Mouse (Mus musculus) myocyte (in vitro differentiated cells): Measurements from ENCODE around the gene Dnase1l3.

ENCODE experiments used
- CEBPB ChIP-seq: IDR thresholded peaks from 2 replicates; pipeline ENCODE4 v1.6.1; 2011; ENCODE audit warnings: mild to moderate bottlenecking, moderate library complexity; ENCODE audit not compliant: poor library complexity, insufficient read depth, severe bottlenecking
- E2F4 ChIP-seq: IDR thresholded peaks from one replicate; pipeline ENCODE4 v1.6.1; 2011; ENCODE audit warnings: mild to moderate bottlenecking, control low read depth, moderate library complexity; ENCODE audit not compliant: insufficient read depth
- MAX ChIP-seq: IDR thresholded peaks from one replicate; pipeline ENCODE4 v1.6.1; 2011; ENCODE audit warnings: low read depth, mild to moderate bottlenecking, control low read depth
- MYOD1 ChIP-seq, 3 experiments: IDR thresholded peaks; one replicate each; pipeline ENCODE4 v1.6.1; 2011; ENCODE audit warnings: control low read depth in 2 of 3, low read depth in 2 of 3, mild to moderate bottlenecking in 2 of 3, moderate library complexity in 1 of 3; ENCODE audit not compliant: insufficient read length in 2 of 3, control insufficient read depth in 1 of 3
- MYOG ChIP-seq, 3 experiments: IDR thresholded peaks; one replicate each; pipeline ENCODE4 v1.6.1; 2011; ENCODE audit warnings: control low read depth in 2 of 3, low read depth in 2 of 3, mild to moderate bottlenecking in 2 of 3; ENCODE audit not compliant: insufficient read length in 2 of 3, control insufficient read depth in 1 of 3, insufficient read depth in 1 of 3
- POLR2A ChIP-seq: IDR thresholded peaks from one replicate; pipeline ENCODE4 v1.6.1; 2011; ENCODE audit warnings: low read depth, mild to moderate bottlenecking, control low read depth, moderate library complexity; ENCODE audit not compliant: insufficient read length
- POLR2AphosphoS2 ChIP-seq: IDR thresholded peaks from one replicate; pipeline ENCODE4 v1.6.1; 2011; ENCODE audit warnings: low read depth, control low read depth; ENCODE audit not compliant: insufficient read length
- REST ChIP-seq: IDR thresholded peaks from one replicate; pipeline ENCODE4 v1.6.1; 2011; ENCODE audit warnings: mild to moderate bottlenecking, control low read depth, moderate library complexity; ENCODE audit not compliant: insufficient read depth, insufficient read length
- SRF ChIP-seq: IDR thresholded peaks from one replicate; pipeline ENCODE4 v1.6.1; 2011; ENCODE audit warnings: low read depth; ENCODE audit not compliant: control insufficient read depth, insufficient read length
- TCF12 ChIP-seq: IDR thresholded peaks from one replicate; pipeline ENCODE4 v1.6.1; 2011; ENCODE audit warnings: mild to moderate bottlenecking, control low read depth; ENCODE audit not compliant: poor library complexity, insufficient read depth, severe bottlenecking
- TCF3 ChIP-seq: IDR thresholded peaks from one replicate; pipeline ENCODE4 v1.6.1; 2011; ENCODE audit warnings: low read depth, control low read depth; ENCODE audit not compliant: insufficient read length
- USF1 ChIP-seq: IDR thresholded peaks from one replicate; pipeline ENCODE4 v1.6.1; 2011; ENCODE audit warnings: low read depth, mild to moderate bottlenecking, control low read depth, moderate library complexity

DNA sequence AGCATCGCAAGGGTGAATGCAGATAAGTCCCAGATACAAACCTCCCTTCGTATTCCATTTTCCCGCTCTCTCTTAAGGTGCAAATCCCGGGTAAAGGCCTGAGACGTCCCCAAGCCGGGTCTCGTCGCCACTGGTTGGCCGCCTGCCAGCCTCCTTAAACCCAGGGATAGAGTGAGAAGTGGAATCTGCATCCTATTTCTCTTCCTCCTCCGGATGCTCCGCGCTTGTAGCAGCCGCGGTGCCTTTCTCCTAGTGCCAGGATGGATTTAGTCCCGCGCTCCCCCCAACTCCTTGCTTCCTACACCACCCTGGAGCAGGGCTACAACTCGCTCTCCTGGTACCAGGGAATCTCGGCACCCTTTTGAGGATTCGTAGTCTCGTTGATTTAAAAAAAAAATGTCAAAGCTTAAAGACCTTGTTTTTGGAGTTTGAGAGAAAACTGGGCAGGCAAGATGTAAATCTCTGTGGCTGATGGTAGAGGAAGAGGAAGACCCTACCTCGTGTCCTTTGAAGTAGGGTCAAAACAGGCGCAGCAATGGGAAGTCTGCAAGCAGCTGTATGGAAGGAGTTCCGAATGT is 8.8 kb upstream of the Dnase1l3 start:
- TF ChIP-seq USF1: no peak
- TF ChIP-seq SRF: no peak
- no peak for TF ChIP-seq POLR2A
- no peak for TF ChIP-seq TCF12
- TF ChIP-seq E2F4: no peak
- TF ChIP-seq MYOD1 (IDR thresholded peaks at IDR 0.05; ENCODE audit: control insufficient read depth in 1 of 3, insufficient read length in 2 of 3, low read depth in 2 of 3): no peak
- no peak for TF ChIP-seq MAX
- no peak for TF ChIP-seq CEBPB
- no peak for TF ChIP-seq TCF3
- TF ChIP-seq MYOG (IDR thresholded peaks at IDR 0.05; ENCODE audit: control insufficient read depth in 1 of 3, insufficient read depth in 1 of 3, insufficient read length in 2 of 3, low read depth in 2 of 3): no peak
- no peak for TF ChIP-seq POLR2AphosphoS2
- TF ChIP-seq REST: no peak
